Mouse (Mus musculus) small intestine, adult 2 months (tissue): ENCODE measurements around the gene Snx25.

ENCODE experiments used
- CTCF ChIP-seq: fragments of 200-500 bp; IDR thresholded peaks from 2 replicates; pipeline ENCODE4 v1.5.1; 2012; ENCODE audit warnings: low read depth, mild to moderate bottlenecking, control low read depth, inconsistent platforms, low read length, moderate library complexity, mixed read lengths; ENCODE audit not compliant: insufficient replicate concordance, insufficient read length; ENCODE audit errors: extremely low read depth
- POLR2A ChIP-seq: fragments of 200-500 bp; IDR thresholded peaks from 2 replicates; pipeline ENCODE4 v1.6.1; 2012; ENCODE audit warnings: low read depth, mild to moderate bottlenecking, control low read depth, inconsistent platforms, low read length, moderate library complexity

DNA sequence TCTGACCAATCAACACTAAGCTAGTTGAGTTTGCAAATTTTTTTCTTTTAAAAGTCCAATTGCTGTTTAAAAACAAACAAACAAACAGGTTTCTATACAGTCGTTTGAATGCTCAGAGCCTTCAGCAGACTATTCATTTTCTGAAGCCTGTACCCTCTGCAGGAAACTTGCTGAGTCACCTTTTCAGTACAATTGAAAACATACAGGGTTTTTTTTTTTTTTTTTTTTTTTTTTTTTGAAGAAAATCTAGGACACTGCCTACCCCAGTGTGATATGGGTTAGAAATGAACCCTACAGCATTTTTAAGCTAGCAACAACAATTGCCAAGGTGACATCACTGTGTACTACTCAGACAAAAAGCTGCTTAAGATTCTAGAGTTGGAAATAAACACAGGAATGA is 8.0 kb downstream of the Snx25 start:
- TF ChIP-seq POLR2A (no peak), CTCF (no peak)
